Mouse (Mus musculus) embryonic stem cell, embryonic (primary cell): ENCODE data around the gene Wbp2.

ENCODE experiments used
- CTCF ChIA-PET, 4 experiments: fragments of 300-600 bp in 2 of 4; fragments of 350-600 bp in 2 of 4; sonication (Branson Sonifier 250); formaldehyde crosslinking; loops; one replicate each; lab custom pipeline; 2022; ENCODE audit warnings: inconsistent platforms in 2 of 4; lab: Charles Lee
- POLR2A ChIA-PET, 4 experiments: fragments of 300-600 bp in 2 of 4; fragments of 350-600 bp in 2 of 4; sonication (Branson Sonifier 250); formaldehyde crosslinking; loops; one replicate each; lab custom pipeline; 2022; ENCODE audit warnings: antibody characterized with exemption in 4 of 4, inconsistent platforms in 1 of 4; lab: Charles Lee

Gene Wbp2

DNA sequence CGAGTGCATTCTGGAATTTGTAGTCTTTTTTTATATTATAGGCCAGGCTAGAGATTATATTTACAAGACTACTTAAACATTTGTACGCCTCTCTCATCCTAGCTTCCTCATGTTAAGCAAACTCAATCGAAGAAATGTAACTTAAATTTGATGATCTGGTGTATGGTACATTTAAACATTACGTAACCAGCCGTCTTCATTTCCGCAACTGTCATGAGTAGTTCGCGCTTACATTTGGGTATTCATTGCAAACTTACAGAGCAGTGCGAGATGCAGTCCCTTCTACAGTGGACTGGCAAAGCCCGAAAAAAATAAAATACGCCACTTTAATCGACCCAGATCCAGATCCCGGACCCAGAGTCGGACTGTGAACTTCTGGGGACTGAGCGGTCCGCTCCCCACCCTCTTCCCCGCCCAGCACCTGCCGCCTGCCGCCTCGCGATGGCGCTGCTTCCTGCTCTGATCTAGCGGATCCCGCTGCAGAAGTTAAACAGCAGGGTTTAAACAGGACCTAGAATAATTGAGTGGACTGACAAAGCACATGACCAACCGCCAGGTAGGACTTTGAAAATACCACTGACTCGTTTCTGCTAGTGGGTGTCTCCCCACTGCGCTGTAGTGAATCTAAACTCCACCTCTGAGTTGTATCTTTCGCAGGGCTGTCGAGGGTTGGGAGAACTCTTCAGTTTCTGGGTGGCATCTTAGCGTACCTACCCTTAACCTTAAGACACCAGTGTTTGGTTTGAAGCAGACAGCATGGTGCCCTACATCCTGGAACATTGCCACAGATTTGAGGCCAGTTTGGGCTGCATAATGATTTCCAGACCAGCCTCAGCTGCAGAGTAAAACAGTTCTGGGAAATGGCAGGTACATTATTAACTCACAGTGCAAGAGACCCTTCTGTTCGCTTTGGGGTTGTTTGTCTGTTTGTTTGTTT, 667 bp upstream of the Wbp2 start:
- CTCF ChIA-PET = no interaction called here

DNA sequence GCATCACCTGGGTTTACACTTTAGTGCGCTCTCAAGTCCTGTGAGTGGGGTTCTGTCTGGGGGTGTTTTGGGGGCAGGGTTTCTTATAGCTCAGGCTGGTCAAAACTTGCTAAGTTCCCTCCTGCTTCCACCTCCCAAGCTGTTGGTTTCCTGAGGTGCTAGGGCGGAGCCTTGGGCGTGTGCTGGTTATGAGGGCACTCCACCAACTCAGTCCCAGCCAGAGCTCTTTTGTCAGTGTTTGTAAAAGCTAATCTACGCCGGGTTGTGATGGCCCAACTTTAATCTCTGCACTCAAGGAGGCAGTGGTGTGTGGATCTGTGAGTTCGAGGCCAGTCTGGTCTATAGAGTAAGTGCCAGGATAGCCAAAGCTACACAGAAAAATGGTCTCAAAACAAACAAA, 2.6 kb downstream of the Wbp2 start:
- ChIA-PET POLR2A (interaction anchor here (0.7 to 2.8 kb wide), 30 partner anchors 8 to 140 kb away, joined by 3 to 18 read pairs (median 4); partner anchors contain the start of genes Mrpl38 (in 2 of the 4), Galk1 (in 1 of the 4), H3f3b (in 1 of the 4) and Unk (in 1 of the 4)), CTCF (interaction anchor here in 3 of 4 experiments (0.5 to 1.3 kb wide), 5 partner anchors 8 to 111 kb away, joined by 3 to 4 read pairs (median 3); no protein-coding TSS in a partner anchor)

More for the DNA sequence above, 667 bp upstream of the Wbp2 start:
- POLR2A ChIA-PET = interaction anchor here in 2 of 4 experiments (0.7 to 2.1 kb wide), 7 partner anchors 10 to 243 kb away, joined by 3 to 11 read pairs (median 4); no protein-coding TSS in a partner anchor

DNA sequence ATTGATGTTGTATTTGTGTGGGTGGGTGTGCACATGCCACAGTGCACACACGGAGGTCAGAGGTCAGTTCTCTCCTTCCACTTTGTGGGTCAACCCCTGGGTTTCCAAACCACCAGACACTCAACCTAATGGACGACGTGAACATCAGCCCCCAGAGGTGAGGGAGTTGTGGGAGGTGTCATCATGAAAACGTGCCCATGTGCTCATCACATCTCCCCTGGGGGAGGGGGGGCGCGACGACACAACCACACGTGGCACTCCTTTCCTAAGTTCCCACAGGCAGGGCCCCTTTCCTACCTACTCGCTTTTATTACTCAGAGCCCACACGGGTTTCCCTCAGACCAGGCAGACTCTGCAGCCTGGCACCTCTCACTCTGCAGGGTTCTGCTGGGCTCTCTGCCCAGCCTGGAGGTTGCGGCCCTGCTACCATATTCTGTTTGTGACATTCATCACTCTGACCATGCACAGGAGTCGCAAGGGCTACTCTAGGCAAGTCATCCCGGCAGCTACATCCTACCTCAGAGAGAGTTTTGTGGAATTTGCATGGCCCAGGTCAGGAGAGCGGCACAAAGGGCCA, 3.6 kb downstream of the Wbp2 start:
- POLR2A ChIA-PET = interaction anchor here in 3 of 4 experiments (1.0 to 2.8 kb wide), 5 partner anchors 8 to 60 kb away, joined by 3 to 18 read pairs (median 4); no protein-coding TSS in a partner anchor
- CTCF ChIA-PET = interaction anchor here in 1 of 4 experiments (1.3 kb wide), 1 partner anchor 18 kb away, joined by 3 read pairs; no protein-coding TSS in a partner anchor

DNA sequence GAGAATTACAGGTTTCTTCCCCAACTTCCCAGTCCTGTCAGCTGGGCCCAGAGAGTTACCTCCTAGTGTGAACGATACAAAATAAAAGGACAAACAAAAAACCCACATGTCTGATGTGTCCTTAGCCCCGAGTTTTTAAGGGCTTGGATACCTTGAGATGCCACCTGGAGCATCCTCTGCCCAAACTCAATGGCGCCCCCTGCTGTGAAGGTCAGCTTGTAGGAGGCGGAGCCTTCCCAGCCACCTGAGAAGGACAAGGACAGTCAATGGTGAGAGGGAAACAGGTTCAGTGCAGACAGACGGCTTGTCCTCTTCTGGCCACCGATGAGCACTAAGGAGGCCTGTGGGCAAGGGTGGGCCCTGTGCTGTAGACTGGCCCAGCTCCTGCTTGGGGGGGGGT, 5.7 kb downstream of the Wbp2 start:
- POLR2A ChIA-PET = interaction anchor here in 3 of 4 experiments (0.6 to 2.6 kb wide), 11 partner anchors 8 to 468 kb away, joined by 3 to 13 read pairs (median 4); partner anchors contain the start of genes Mif4gd (in 1 of the 3) and Unk (in 1 of the 3)

DNA sequence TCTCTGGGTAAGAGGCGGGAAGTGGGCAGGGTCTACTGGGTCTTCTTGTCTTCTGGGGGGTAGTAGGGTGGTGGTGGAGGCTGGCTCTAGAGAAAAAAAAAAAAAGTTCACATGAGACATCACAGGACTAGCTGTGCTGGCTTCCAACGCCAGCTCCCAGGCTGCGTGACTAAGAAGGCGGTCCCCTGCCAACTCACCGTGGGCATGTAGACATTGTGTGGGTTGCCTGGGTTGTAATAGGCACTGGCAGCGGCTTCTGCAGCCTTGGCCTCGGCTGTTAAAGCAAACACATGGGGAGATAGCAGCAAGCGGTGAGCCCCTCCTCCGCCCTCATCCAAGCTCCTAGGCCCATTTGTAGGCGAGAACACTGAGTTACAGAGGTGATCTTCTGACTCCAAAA, 7.3 kb downstream of the Wbp2 start:
- ChIA-PET CTCF (interaction anchor here in 1 of 4 experiments (1.5 to 1.9 kb wide), 2 partner anchors 23 to 37 kb away, joined by 3 to 5 read pairs; no protein-coding TSS in a partner anchor), POLR2A (interaction anchor here in 2 of 4 experiments (0.5 to 5.0 kb wide), 18 partner anchors 11 to 109 kb away, joined by 3 to 50 read pairs (median 4); partner anchors contain the start of gene Unk (in 1 of the 2))

More for the DNA sequence above, 5.7 kb downstream of the Wbp2 start:
- CTCF ChIA-PET = interaction anchor here in 3 of 4 experiments (0.6 to 1.2 kb wide), 3 partner anchors 18 to 113 kb away, joined by 3 read pairs; no protein-coding TSS in a partner anchor

DNA sequence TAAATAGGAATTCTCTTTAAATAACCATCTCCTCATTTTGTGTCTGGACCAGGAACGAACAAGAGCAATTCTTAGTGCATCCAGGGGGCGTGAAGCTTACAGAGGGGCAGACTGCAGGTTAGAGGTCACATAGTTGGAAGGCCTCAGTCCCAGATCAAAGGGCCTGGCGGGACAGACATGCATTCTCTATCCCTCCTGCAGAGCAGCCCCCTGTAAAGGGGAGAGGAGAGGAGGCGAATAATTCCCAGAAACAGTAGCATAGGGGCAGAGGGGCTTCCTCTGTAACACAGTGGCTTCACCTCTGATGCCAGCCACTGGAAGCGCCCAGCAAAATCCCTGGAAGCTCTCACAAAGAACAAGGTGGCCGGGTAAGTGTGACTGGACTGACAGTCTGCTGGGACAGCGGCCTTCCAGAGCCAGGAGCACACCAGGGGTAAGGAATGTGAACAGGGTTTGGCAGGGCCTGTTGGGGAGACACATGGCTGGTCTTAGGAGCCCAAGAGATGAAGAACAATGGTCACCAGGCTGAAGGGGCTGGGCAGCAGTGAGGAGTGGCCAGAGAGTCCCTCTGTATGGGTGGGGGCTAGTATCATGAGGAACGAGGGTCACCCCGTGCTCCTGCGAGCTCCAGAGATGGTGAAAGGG, 8.0 kb downstream of the Wbp2 start:
- ChIA-PET CTCF (interaction anchor here in 1 of 4 experiments (1.5 to 1.9 kb wide), 2 partner anchors 23 to 37 kb away, joined by 3 to 5 read pairs; no protein-coding TSS in a partner anchor), POLR2A (interaction anchor here in 3 of 4 experiments (0.5 to 5.0 kb wide), 20 partner anchors 11 to 154 kb away, joined by 3 to 50 read pairs (median 3); partner anchors contain the start of gene Unk (in 1 of the 3))

DNA sequence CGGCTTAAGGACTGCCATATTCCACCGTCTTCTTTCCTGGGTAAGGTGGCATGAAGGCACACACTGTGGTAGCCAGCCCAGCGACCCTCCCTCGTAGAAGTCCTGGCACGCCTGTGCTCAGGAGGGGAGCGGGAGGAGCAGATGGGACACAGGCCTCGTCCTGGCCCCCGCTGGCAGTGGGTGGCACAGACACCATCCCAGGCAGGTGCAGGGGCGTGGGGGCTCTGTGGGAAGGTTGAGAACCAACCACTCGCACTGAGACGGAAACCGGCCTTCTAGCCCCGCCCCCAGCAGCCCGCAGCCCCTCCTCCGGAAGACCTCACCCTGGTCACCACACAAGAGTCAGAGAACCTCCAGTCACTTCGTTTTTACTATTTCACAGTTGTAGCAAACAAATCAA, 8.6 kb downstream of the Wbp2 start:
- POLR2A ChIA-PET = interaction anchor here in 3 of 4 experiments (0.9 to 5.0 kb wide), 12 partner anchors 11 to 107 kb away, joined by 3 to 50 read pairs (median 5); no protein-coding TSS in a partner anchor
- CTCF ChIA-PET = interaction anchor here in 1 of 4 experiments (1.9 kb wide), 1 partner anchor 24 kb away, joined by 5 read pairs; no protein-coding TSS in a partner anchor

DNA sequence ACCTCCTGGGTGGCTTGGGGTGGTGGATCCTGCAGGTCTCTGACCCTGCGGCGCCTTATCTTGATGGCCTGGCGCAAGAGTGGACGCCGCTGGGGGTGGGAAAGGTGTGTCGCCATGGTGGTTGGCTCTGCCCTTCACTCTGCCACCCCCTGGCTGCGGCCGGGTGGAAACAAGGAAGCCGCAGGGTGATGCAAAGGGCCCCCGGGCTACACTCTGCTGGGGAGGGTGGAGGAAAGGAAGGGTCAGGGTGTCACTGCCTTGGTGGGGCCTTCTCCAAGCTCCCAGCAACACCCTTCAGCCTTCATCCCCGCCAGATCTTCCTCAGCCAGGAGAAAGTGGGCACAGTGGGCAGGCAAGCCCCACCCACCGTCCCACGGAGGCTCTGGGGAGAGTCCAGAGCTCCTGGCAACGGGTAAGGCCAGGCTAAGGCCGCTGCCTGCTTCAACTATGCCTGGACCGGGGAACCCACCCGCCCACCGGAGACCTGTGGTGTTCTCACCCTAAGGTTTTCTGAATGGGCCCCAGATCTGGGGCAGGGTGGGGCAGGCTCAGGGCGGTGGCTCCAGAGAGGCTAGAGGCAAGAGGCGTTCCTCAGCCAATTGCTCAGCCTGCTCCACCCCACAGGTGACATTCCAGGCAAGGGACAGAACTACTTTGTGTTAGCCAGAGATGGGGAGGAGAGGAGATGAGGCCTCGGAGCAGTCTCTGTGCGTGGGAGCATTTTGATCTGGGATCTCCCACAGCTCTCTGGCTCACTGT, 9.2 kb downstream of the Wbp2 start, which contains the start of gene Unc13d:
Gene Unc13d (minus strand): TSS at position 516 of the 759 bp plus-strand sequence.
- POLR2A ChIA-PET = interaction anchor here in 3 of 4 experiments (0.6 to 5.0 kb wide), 13 partner anchors 10 to 61 kb away, joined by 3 to 50 read pairs (median 6); partner anchors contain the start of genes Mrpl38 (in 1 of the 3), Trim65 (in 1 of the 3) and Unk (in 1 of the 3)
- CTCF ChIA-PET = no interaction called here

DNA sequence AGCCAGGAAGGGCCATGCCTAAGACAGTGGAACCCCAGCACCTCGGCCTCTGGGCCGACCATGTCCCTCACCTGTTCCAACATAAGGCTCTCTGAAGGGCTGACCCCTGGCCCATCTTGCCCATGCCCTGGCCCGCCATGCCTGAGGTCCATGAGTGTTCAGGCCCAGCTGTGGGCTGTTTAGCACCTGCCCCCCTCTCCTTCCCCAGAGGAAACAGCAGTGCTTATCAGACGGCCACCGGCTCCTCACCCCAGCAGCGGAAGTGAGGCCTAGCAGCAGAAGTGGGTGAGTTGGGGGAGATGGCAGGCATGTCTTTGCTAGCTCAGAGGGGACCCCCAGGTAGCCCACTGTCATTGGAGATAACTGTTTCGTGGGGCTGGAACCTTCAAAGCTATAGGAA, 10.0 kb downstream of the Wbp2 start:
- CTCF ChIA-PET = no interaction called here
- POLR2A ChIA-PET = interaction anchor here (0.6 to 5.0 kb wide), 15 partner anchors 8 to 255 kb away, joined by 3 to 50 read pairs (median 6); partner anchors contain the start of genes Mrpl38 (in 1 of the 4), Trim65 (in 1 of the 4) and Unk (in 1 of the 4)

DNA sequence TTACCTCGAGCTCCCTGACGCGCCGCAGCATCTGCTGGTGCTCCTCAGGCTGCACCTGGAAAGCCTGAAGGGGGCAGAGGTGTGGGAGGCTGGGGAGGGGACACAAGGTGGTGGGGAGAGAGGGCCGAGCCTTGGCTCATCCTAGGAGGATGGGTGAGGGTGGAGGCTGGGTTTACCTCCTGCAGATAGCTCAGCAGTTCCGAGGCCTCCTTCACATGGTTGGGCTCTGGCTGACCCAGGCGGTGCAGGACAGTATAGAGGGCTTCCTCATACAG, 10.6 kb downstream of the Wbp2 start:
- ChIA-PET POLR2A (interaction anchor here (0.6 to 5.0 kb wide), 18 partner anchors 8 to 256 kb away, joined by 3 to 50 read pairs (median 4); partner anchors contain the start of gene Unk (in 1 of the 4)), CTCF (interaction anchor here (0.6 to 1.7 kb wide), 12 partner anchors 8 to 673 kb away, joined by 3 to 5 read pairs (median 4); partner anchors contain the start of genes Galk1 (in 1 of the 4) and Unk (in 1 of the 4))

DNA sequence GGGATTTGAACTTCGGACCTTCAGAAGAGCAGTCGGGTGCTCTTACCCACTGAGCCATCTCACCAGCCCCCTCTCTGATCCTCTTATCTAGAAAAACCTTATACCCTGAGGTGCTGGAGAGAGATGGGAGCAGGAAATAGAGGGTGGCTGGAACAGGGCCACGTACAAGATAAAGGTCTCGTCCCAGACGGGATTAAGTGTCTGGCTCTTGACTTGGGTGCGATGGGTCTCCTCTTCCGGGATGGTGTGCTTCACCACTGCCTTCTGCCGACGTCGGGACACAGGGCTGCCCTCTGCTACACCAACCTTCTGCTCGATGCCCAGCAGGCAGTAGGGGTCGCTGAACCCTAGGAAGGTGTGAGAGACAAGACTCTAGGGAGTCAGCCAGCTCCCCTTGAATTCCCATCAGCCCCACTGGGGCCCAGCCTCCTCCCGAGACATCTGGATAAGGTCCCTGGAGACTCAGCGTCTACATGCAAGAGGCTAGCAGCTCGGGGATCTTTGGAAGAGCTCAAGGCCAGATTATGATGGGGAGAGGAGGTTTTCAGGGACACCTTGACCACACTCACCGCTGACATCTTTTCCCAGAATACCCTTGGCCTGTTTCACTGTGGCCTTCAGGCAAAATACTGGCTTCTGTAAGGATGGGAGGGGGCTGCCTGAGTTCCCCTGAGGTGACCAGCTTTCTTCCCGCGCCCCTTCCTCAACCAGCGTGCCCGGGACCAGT, 11.1 kb downstream of the Wbp2 start:
- POLR2A ChIA-PET = interaction anchor here (0.6 to 5.0 kb wide), 21 partner anchors 8 to 415 kb away, joined by 3 to 50 read pairs (median 4); partner anchors contain the start of genes Smim6 (in 1 of the 4) and Unk (in 1 of the 4)
- CTCF ChIA-PET = interaction anchor here (0.6 to 1.7 kb wide), 15 partner anchors 9 to 673 kb away, joined by 3 to 19 read pairs (median 4); partner anchors contain the start of genes Galk1 (in 1 of the 4), Mrpl38 (in 1 of the 4) and Unk (in 1 of the 4)

DNA sequence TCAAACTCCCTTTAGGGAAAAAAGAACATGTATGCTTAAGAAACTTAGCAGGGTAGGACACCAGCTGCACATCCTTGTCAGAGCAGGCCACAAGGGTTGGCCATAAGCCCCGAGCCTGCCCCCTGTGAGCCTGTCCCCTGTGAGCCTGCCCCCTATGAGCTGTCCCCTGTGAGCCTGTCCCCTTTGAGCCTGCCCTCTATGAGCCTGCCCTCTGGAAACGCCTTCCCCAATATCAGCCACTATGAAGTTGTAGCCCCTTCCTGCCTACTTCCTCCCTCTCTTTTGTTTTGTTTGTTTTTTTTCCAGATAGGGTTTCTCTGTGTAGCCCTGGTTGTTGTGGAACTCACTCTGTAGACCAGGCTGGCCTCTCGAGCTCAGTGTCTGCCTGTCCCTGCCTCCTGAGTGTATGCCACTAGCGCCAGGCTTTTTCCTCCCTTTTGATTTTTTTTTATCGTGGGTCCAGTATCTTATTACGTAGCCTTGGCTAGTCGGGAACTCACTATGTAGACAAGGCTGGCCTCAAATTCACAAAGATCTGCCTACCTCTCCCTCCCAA, 12.3 kb downstream of the Wbp2 start:
- CTCF ChIA-PET = interaction anchor here in 1 of 4 experiments (1.1 to 1.7 kb wide), 3 partner anchors 26 to 215 kb away, joined by 3 to 5 read pairs (median 3); no protein-coding TSS in a partner anchor
- POLR2A ChIA-PET = interaction anchor here in 3 of 4 experiments (0.8 to 2.2 kb wide), 8 partner anchors 10 to 55 kb away, joined by 3 to 16 read pairs (median 5); no protein-coding TSS in a partner anchor

DNA sequence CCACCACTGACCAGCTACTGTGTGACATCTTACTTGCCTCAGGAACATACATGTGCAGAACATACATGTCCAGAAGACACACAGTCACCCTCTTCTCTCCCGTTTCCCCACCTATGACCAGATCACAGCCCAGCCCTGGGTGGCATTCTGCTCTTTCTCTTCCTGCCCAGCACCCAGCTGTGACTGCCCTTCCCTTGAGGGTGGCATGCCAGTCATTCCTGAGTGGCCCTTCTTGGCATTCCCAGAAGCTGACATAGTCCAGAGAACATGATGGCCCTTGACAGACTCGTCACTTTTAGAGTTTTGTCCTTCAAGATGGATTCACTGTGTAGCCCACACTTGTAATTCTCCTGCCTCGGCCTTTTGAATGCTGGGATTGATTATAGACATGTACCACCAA, 14.2 kb downstream of the Wbp2 start:
- ChIA-PET CTCF (interaction anchor here in 3 of 4 experiments (0.6 to 1.1 kb wide), 5 partner anchors 10 to 392 kb away, joined by 3 to 4 read pairs (median 4); no protein-coding TSS in a partner anchor), POLR2A (interaction anchor here in 2 of 4 experiments (0.7 to 2.7 kb wide), 12 partner anchors 9 to 102 kb away, joined by 3 to 8 read pairs (median 6); no protein-coding TSS in a partner anchor)

DNA sequence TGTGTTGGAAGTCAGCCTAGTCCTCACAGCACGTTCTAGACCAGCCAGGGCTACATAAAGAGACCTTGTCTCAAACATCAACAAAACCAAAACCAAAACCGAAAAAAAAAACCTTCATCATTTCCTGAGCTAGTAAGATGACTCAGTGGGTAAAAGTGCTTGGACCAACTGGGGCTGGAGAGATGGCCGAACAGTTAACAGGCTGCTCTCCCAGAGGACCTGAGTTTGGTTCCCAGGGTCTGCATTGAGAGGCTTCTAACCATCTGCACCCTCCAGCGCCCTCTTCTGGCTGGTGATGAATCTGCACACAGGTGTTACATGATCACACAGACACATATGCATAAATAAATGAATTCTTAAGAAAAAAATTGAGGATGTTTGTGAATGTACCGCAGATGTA, 15.3 kb downstream of the Wbp2 start:
- CTCF ChIA-PET = interaction anchor here in 3 of 4 experiments (0.6 to 1.1 kb wide), 3 partner anchors 9 to 357 kb away, joined by 3 to 4 read pairs (median 3); no protein-coding TSS in a partner anchor
- POLR2A ChIA-PET = interaction anchor here in 2 of 4 experiments (1.0 to 2.7 kb wide), 6 partner anchors 12 to 70 kb away, joined by 3 to 8 read pairs (median 6); no protein-coding TSS in a partner anchor

DNA sequence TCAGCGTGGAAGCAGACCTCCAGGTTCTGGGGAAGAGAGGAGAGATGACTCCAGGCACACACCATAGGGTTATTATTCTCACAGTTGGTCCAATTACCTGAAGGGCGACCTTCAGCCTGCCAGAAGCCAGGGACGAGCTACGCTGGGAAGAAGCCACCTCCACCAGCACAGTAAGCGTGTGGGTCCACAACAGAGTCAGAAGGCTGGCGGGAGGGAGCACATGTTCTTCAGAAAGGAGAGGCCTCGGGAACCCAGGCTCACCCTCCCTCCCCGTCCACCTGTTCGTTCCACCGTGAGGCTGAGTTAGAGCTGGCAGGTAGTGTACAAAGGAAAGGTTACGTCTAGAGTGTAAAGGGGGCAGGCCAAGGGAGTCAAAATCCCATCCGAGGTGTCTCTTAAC, 21.4 kb downstream of the Wbp2 start:
- ChIA-PET POLR2A (interaction anchor here in 3 of 4 experiments (0.9 to 4.1 kb wide), 11 partner anchors 11 to 62 kb away, joined by 3 to 19 read pairs (median 5); partner anchors contain the start of gene Trim47 (in 1 of the 3)), CTCF (interaction anchor here in 2 of 4 experiments (0.6 to 1.4 kb wide), 2 partner anchors 45 to 73 kb away, joined by 3 read pairs; partner anchors contain the start of gene Mrpl38 (in 1 of the 2))
